Mouse (Mus musculus): Measurements from ENCODE around the gene Dlgap4. TPM values are rescaled to one million over a fixed set of nuclear protein-coding genes. Genes with fewer than 3 reads are reported as not detected.

The Dlgap4 gene
- polyA plus RNA-seq, 1 experiment, result 175 TPM

GRCm38 (mm10) chr2:156804589-156804988, 191.1 kb downstream of the Dlgap4 start:
- TF ChIP-seq POLR2A (IDR thresholded peaks at IDR 0.05; ENCODE audit: control insufficient read depth, low read depth, low read length) (no peak), CTCF (IDR thresholded peaks at IDR 0.05; ENCODE audit: control insufficient read depth, insufficient read depth, insufficient replicate concordance, low read depth, low read length) (no peak)

DNA sequence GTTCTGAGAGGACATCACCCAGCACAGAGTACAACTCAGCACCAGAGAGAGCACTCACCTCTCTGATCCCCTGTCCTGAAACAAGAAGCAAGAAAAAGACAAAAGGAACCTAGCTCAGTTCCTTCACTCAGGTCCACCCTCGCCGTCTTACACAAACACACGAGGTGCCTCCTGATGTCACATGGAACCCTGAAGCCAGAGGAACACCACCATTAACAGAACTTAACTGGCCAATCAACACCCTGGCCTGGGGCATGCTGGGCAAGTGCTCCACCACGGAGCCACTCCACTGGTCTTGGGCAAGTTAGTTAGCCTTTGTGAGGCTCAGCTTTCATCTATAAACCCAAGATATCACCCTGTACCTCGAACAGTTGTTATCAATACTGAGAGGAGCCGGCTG, 193.4 kb downstream of the Dlgap4 start:
- Histone ChIP-seq H3K36me3 (ENCODE audit: control insufficient read depth, insufficient read depth, low read length) (no peaks in the 10 kb centered on the region), H3K27ac (ENCODE audit: control insufficient read depth, insufficient read depth, low read depth, low read length) (no peak overlapping the region), H3K4me3 (ENCODE audit: control insufficient read depth, low read depth, low read length) (no peak overlapping the region), H3K27me3 (ENCODE audit: control insufficient read depth, insufficient read depth, low read length) (no peaks in the 10 kb centered on the region), H3K4me1 (ENCODE audit: control insufficient read depth, insufficient read depth, low read length) (peaks cover 13% of the 10 kb centered on the region)
- TF ChIP-seq POLR2A (IDR thresholded peaks at IDR 0.05; ENCODE audit: control insufficient read depth, low read depth, low read length), result no peak
- TF ChIP-seq CTCF (IDR thresholded peaks at IDR 0.05; ENCODE audit: control insufficient read depth, insufficient read depth, insufficient replicate concordance, low read depth, low read length), result no peak

More at GRCm38 (mm10) chr2:156804589-156804988, 191.1 kb downstream of the Dlgap4 start:
- Histone ChIP-seq H3K36me3 (ENCODE audit: control insufficient read depth, insufficient read depth, low read length) (no peaks in the 10 kb centered on the region), H3K4me1 (ENCODE audit: control insufficient read depth, insufficient read depth, low read length) (peaks cover 8% of the 10 kb centered on the region), H3K27ac (ENCODE audit: control insufficient read depth, insufficient read depth, low read depth, low read length) (no peak overlapping the region), H3K27me3 (ENCODE audit: control insufficient read depth, insufficient read depth, low read length) (no peaks in the 10 kb centered on the region), H3K4me3 (ENCODE audit: control insufficient read depth, low read depth, low read length) (no peak overlapping the region)

GRCm38 (mm10) chr2:156809579-156809978, 196.1 kb downstream of the Dlgap4 start:
- Histone ChIP-seq H3K4me3 (ENCODE audit: control insufficient read depth, low read depth, low read length) (no peak overlapping the region), H3K27ac (ENCODE audit: control insufficient read depth, insufficient read depth, low read depth, low read length) (no peak overlapping the region), H3K27me3 (ENCODE audit: control insufficient read depth, insufficient read depth, low read length) (no peaks in the 10 kb centered on the region), H3K36me3 (ENCODE audit: control insufficient read depth, insufficient read depth, low read length) (no peaks in the 10 kb centered on the region), H3K4me1 (ENCODE audit: control insufficient read depth, insufficient read depth, low read length) (peaks cover 13% of the 10 kb centered on the region)
- TF ChIP-seq CTCF (IDR thresholded peaks at IDR 0.05; ENCODE audit: control insufficient read depth, insufficient read depth, insufficient replicate concordance, low read depth, low read length) (peak; percentile 12; the same call in 1 of the 2 replicates), POLR2A (IDR thresholded peaks at IDR 0.05; ENCODE audit: control insufficient read depth, low read depth, low read length) (no peak)

GRCm38 (mm10) chr2:156810716-156811115, 197.2 kb downstream of the Dlgap4 start:
- H3K27me3 ChIP-seq (ENCODE audit: control insufficient read depth, insufficient read depth, low read length), result no peaks in the 10 kb centered on the region
- H3K4me3 ChIP-seq (ENCODE audit: control insufficient read depth, low read depth, low read length), result no peak overlapping the region
- H3K27ac ChIP-seq (ENCODE audit: control insufficient read depth, insufficient read depth, low read depth, low read length), result no peak overlapping the region
- TF ChIP-seq CTCF (IDR thresholded peaks at IDR 0.05; ENCODE audit: control insufficient read depth, insufficient read depth, insufficient replicate concordance, low read depth, low read length), result no peak
- TF ChIP-seq POLR2A (IDR thresholded peaks at IDR 0.05; ENCODE audit: control insufficient read depth, low read depth, low read length), result no peak
- H3K4me1 ChIP-seq (ENCODE audit: control insufficient read depth, insufficient read depth, low read length), result peaks cover 13% of the 10 kb centered on the region
- H3K36me3 ChIP-seq (ENCODE audit: control insufficient read depth, insufficient read depth, low read length), result no peaks in the 10 kb centered on the region

DNA sequence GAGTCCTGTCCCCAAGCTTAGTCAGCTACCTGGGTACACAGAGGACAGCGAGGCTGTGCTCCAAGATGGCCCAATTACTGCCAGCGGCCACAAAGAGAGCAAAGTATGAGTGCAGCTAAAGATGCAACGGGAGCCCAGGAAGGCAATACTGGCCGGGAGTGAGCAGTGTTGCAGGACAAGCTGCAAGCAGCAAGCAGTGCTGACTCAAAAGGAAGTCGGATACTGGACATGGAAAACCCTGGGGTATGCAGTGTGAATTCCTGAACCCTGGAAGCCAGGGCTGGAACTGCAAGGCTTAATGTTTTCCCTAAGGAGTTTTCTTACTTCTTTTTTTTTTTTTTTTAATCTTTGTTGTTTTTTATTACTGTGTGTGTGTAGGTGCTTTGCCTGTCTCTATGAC, 198.1 kb downstream of the Dlgap4 start:
- Histone ChIP-seq H3K4me3 (ENCODE audit: control insufficient read depth, low read depth, low read length) (no peak overlapping the region), H3K27me3 (ENCODE audit: control insufficient read depth, insufficient read depth, low read length) (no peaks in the 10 kb centered on the region), H3K27ac (ENCODE audit: control insufficient read depth, insufficient read depth, low read depth, low read length) (no peak overlapping the region), H3K36me3 (ENCODE audit: control insufficient read depth, insufficient read depth, low read length) (no peaks in the 10 kb centered on the region), H3K4me1 (ENCODE audit: control insufficient read depth, insufficient read depth, low read length) (peaks cover 13% of the 10 kb centered on the region)
- TF ChIP-seq POLR2A (IDR thresholded peaks at IDR 0.05; ENCODE audit: control insufficient read depth, low read depth, low read length) (no peak), CTCF (IDR thresholded peaks at IDR 0.05; ENCODE audit: control insufficient read depth, insufficient read depth, insufficient replicate concordance, low read depth, low read length) (no peak)

Other genes with a start within 250 kb of the Dlgap4 start
- gene Epb41l1, start 192.8 kb upstream of the Dlgap4 start, polyA plus RNA-seq (2012; rRNA removed), result 4.0 and 6.1 TPM in 2 replicates
- 13.8 and 16.2 TPM in 2 replicates for gene Aar2, start 66.1 kb upstream of the Dlgap4 start, polyA plus RNA-seq (2012; rRNA removed)
- gene Myl9, start 161.7 kb downstream of the Dlgap4 start, polyA plus RNA-seq (2012; rRNA removed), result 68.0 and 106 TPM in 2 replicates
- 11.0 and 12.7 TPM in 2 replicates for gene Tgif2, start 226.3 kb downstream of the Dlgap4 start, polyA plus RNA-seq (2012; rRNA removed)
- gene 4930518I15Rik, start 244.2 kb downstream of the Dlgap4 start, polyA plus RNA-seq (2012; rRNA removed), result 1.0 and 1.1 TPM in 2 replicates
- gene Rab5if, start 249.4 kb downstream of the Dlgap4 start, polyA plus RNA-seq (2012; rRNA removed), result 73.0 and 80.2 TPM in 2 replicates

All from testis, adult 2 months (tissue).